Mouse (Mus musculus) frontal cortex, postnatal 14 days (tissue): Measurements from ENCODE around the gene Gm29094.
"Not testable (repeated sequence)": the region's sequence is repeated elsewhere in the genome, so short reads cannot be mapped to it uniquely, and the experiment has no call there.

ENCODE experiments used
- DNase-seq, 2 experiments: peaks; one replicate each; pipeline ENCODE4 v3.0.0; 2022; ENCODE audit warnings: low spot score in 2 of 2

The Gm29094 gene

GRCm38 (mm10) chr9:89198969-89199416 lies at the start of gene Gm29094, which contains the start of gene Bcl2a1b:
TSS of gene Gm29094 (plus strand) at chr9:89199379.
TSS of gene Bcl2a1b (plus strand) at chr9:89199209.
- DNase-seq: not testable (repeated sequence)

- DNase-seq: not testable (repeated sequence)
These were observed 26.6 kb upstream of the Gm29094 start for GRCm38 (mm10) chr9:89172539-89172938.

GRCm38 (mm10) chr9:89178833-89179232 lies 20.3 kb upstream of the Gm29094 start:
- peak; percentile 38 to 71 for DNase-seq

GRCm38 (mm10) chr9:89179469-89179868 lies 19.7 kb upstream of the Gm29094 start:
- not testable (repeated sequence) for DNase-seq

GRCm38 (mm10) chr9:89187006-89187405 lies 12.2 kb upstream of the Gm29094 start:
- DNase-seq: not testable (repeated sequence)

- not testable (repeated sequence) for DNase-seq
These were observed 3.7 kb upstream of the Gm29094 start for GRCm38 (mm10) chr9:89195483-89195882.

- DNase-seq: not testable (repeated sequence)
These were observed 1.7 kb upstream of the Gm29094 start for GRCm38 (mm10) chr9:89197509-89197908.

GRCm38 (mm10) chr9:89198349-89198748 lies 830 bp upstream of the Gm29094 start:
- not testable (repeated sequence) for DNase-seq

GRCm38 (mm10) chr9:89202256-89202655 lies 3.1 kb downstream of the Gm29094 start:
- not testable (repeated sequence) for DNase-seq

GRCm38 (mm10) chr9:89208939-89209338 lies 9.8 kb downstream of the Gm29094 start:
- not testable (repeated sequence) for DNase-seq

- DNase-seq: not testable (repeated sequence)
These were observed 11.3 kb downstream of the Gm29094 start, which contains the start of gene Mthfs for GRCm38 (mm10) chr9:89210353-89211064. TSS of gene Mthfs (plus strand) at chr9:89210676.

GRCm38 (mm10) chr9:89211065-89211858 lies 12.1 kb downstream of the Gm29094 start:
- peak; percentile 91 to 93 for DNase-seq

GRCm38 (mm10) chr9:89212428-89212827 lies 13.2 kb downstream of the Gm29094 start:
- DNase-seq: not testable (repeated sequence)

- DNase-seq: not testable (repeated sequence)
These were observed 19.0 kb downstream of the Gm29094 start for GRCm38 (mm10) chr9:89218174-89218573.

GRCm38 (mm10) chr9:89219668-89220067 lies 20.5 kb downstream of the Gm29094 start:
- not testable (repeated sequence) for DNase-seq

GRCm38 (mm10) chr9:89220704-89221287 lies 21.6 kb downstream of the Gm29094 start:
- DNase-seq: not testable (repeated sequence)

GRCm38 (mm10) chr9:89226071-89226470 lies 26.9 kb downstream of the Gm29094 start:
- DNase-seq: no peak

GRCm38 (mm10) chr9:89228122-89228521 lies 28.9 kb downstream of the Gm29094 start:
- no peak for DNase-seq

- DNase-seq: peak; percentile 46 to 64
These were observed 31.8 kb downstream of the Gm29094 start for GRCm38 (mm10) chr9:89230897-89231497.

- DNase-seq: not testable (repeated sequence)
These were observed 38.0 kb downstream of the Gm29094 start for GRCm38 (mm10) chr9:89237131-89237530.

- not testable (repeated sequence) for DNase-seq
These were observed 39.9 kb downstream of the Gm29094 start for GRCm38 (mm10) chr9:89238976-89239505.
